Mouse (Mus musculus) spleen, postnatal 10 days (tissue): Measurements from ENCODE around the gene Camp.
"Not testable (repeated sequence)": the region's sequence is repeated elsewhere in the genome, so short reads cannot be mapped to it uniquely, and the experiment has no call there.

Source experiments
- DNase-seq, 2 experiments: peaks; one replicate each; pipeline ENCODE4 v3.0.0; 2021 to 2022; ENCODE audit warnings: low spot score in 2 of 2

Camp gene

GRCm38 (mm10) chr9:109850099-109850498, 682 bp upstream of the Camp start:
- DNase-seq: no peak

GRCm38 (mm10) chr9:109833088-109833412, 16.4 kb downstream of the Camp start:
- peak in 1 of 2 experiments; percentile 18 for DNase-seq

GRCm38 (mm10) chr9:109832391-109833087, 16.9 kb downstream of the Camp start, which contains the start of gene Nme6:
Gene Nme6, plus strand, starts transcription at chr9:109832749.
- DNase-seq: peak; percentile 81 to 90

DNA sequence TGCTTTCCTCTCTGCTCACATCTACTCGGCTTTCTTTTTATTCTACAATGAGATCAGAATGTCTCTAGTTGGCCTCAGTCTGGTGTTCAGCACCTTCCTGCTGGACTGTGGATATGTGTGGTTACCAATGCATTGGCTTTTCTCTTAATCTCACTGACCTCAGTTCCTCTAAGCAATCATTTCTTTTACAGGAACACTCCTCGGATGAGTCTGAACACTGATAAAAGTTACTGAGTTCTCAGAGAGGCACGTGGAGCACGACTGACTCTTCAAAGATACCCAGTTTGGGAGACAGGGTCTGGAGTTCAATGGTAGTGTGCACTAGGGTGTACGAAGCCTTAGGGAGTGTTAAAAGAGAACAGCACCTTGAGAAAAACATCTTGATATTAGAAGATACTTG, 23.2 kb downstream of the Camp start:
- no peak for DNase-seq

- DNase-seq: no peak
Measured at GRCm38 (mm10) chr9:109825739-109826138, 23.7 kb downstream of the Camp start.

GRCm38 (mm10) chr9:109816341-109816740, 33.1 kb downstream of the Camp start:
- no peak for DNase-seq

- no peak for DNase-seq
Measured at GRCm38 (mm10) chr9:109813424-109813823, 36.0 kb downstream of the Camp start.

GRCm38 (mm10) chr9:109811980-109812379, 37.4 kb downstream of the Camp start, which contains the start of gene Spink8:
Gene Spink8, plus strand, starts transcription at chr9:109812280.
- DNase-seq: no peak

- no peak for DNase-seq
Measured at GRCm38 (mm10) chr9:109807898-109808297, 41.5 kb downstream of the Camp start.

- no peak for DNase-seq
Measured at GRCm38 (mm10) chr9:109806695-109807293, 42.6 kb downstream of the Camp start.

DNA sequence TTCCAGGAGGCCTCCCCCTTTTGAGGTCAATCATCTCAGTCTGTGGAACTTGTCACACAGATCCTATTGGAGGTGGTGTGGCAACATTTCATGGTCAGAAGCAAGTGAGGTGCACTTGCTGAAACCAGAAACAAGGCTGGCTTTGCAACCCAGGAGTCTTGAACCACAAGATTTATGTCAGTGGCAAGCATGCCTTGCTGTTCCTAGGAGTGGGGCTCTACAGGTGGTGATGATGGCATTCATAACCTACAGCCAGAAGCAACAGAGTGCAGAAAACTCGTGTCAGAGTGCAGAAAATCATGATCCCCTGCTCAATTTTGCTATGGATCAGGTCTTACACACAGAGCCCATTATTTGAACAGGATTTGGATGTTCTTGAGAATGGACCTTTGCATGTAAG, 43.2 kb downstream of the Camp start:
- no peak for DNase-seq

DNA sequence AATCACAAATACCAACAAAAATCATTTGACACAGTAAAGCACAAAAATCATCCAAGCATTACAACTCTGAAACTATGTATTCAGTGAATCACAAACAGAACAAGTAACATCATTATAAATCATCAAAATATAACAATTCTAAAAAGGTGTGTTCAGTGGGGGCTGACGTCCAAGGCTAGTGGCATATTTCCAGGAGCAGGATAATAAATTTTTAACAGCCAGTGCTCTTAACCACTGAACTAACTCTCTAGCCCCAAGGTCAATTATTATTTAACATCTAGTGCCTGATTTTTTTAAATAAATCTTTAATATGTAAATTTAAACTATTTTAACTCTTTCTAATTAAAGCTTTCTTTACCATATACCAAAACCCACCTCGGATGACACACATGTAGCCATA, 43.8 kb downstream of the Camp start:
- not testable (repeated sequence) for DNase-seq

DNA sequence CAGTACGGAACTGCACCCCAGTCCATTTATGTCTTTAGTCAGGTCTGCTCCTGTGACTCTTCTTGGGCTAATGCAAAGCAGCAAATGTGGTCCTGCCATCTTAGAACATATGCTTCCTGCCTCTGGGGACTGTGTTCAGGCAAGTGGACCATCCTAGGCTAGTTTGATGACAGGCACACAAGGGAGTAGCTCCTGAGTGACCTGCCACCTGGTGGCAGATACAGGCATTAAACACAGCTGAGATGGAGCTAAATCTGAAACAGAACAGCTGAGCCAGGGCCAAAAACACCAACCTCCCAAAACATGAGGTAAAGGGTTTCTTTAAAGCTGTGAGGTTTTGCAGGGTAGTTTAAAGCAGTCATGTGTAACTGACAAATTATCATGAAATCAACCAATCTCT, 51.4 kb downstream of the Camp start:
- DNase-seq: peak in 1 of 2 experiments; percentile 22
